Mouse (Mus musculus) granulocyte monocyte progenitor cell, adult 5-6 weeks (primary cell): ENCODE data around the gene Tnfrsf8. TPM values are rescaled to one million over a fixed set of nuclear protein-coding genes. Genes with fewer than 3 reads are reported as not detected.
A peak's percentile ranks its signal among the peaks of the same experiment; 100 is the strongest.

Experiments
- ATAC-seq: replicated peaks from 2 replicates; pipeline ENCODE4 v1.8.0; 2016; ENCODE audit warnings: mild to moderate bottlenecking, moderate TSS enrichment, inconsistent platforms; ENCODE audit not compliant: poor library complexity, severe bottlenecking
- total RNA-seq, 2 experiments: library from RNA; stranded (forward) in 1 of 2; stranded (reverse) in 1 of 2; fragments of 200-712, 200-1000 nt in 1 of 2; fragments of >200 nt in 1 of 2; fragmentation: Nextera tagmentation in 1 of 2; gene quantifications; 2 replicates each; pipeline ENCODE4 v1.2.3; 2014 to 2017

The Tnfrsf8 gene
- total RNA-seq, 2 experiments from 2014 or later = 1.1 TPM; not detected in 1

DNA sequence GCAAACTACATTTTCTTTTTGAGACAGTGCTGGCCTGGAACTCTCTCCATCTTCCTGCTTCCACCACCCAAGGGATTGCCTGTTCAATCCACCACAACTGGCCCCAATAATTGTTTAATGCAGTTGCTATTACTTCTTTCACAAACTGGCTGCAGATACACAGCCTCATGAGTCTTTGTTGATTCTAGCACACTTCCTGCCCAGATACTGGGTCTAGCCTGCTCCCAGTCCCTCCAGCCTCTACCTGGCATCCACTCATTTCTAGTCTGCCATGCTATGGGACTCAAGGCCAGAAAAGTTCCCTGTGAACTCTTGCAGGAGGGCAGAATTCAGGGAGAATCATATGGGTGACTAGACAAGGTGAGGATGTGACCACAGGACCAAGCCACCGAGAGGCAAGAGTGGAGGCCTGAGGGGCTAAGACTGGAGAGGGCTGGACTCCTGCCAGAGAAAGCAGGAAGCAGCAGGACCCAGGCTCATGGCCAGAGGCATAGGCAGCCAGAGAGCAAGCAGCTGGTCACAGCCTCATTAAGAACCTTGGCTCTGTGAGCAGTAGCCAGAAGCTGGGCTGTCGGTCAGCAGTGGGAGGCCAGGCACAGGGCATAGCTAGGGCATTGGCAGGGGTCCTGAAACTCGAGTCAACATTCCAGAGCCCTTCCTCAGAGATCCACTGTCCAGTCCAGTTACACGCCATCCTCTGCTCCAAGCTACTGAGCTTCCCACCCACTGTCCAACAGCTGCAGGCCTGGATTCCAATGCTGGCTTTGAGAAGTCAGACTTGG is 75.7 kb downstream of the Tnfrsf8 start:
- peak; percentile 11; the same call in 1 of the 2 replicates for ATAC-seq

DNA sequence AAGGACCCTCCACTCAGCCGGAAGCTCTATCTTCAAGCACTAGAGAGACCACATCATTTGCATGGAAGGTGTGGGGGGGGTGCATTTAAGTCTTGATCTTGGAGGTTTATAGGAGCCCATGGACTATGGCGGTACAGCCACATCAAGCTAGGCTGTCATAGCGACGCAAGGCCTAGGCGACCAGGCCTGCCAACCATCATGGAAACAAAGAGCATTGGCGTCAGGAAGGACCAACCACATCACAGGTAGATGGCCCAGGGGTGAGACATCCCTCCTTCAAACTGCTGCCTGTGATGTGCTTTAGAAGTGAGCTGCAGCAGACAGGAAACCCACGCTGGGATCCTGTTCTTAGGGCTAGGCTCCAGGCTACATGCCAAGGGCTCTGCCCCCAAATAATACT is 78.9 kb downstream of the Tnfrsf8 start:
- ATAC-seq = no peak

DNA sequence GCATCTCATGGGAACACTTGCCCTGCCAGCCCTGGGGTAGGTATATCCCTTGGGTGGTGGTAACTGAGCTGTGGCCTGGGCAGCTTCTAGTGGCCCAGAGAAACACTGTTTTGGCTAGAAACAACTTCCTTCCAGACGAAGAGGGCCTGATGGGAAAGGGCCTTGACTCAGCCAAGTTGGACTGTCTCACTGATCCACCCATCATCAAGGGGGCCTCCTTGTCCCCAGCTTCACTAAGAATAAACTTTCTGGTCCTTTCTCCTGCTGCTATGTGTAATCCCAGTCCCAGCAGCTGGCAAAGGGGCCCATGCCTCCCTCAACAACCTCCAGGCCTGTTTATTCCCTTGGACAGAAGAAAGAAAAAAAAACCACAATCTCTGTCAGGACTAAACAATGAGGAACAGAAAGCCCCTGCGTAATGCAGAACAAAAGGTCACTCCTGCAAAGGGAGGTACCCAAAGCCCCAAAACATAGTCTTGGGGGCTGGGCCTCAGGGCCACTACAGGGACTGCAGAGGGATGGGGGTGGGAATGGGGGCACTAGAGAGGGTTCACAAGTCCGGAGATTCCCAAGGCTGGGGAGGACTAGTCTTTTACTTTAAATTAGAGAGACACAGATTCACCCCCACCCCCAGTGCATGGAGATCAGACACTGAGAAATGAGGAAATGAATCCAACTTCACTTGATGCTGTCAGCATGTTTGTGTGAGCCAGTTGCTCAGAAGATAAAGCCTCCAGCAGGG is 81.3 kb downstream of the Tnfrsf8 start:
- peak; percentile 76 for ATAC-seq

DNA sequence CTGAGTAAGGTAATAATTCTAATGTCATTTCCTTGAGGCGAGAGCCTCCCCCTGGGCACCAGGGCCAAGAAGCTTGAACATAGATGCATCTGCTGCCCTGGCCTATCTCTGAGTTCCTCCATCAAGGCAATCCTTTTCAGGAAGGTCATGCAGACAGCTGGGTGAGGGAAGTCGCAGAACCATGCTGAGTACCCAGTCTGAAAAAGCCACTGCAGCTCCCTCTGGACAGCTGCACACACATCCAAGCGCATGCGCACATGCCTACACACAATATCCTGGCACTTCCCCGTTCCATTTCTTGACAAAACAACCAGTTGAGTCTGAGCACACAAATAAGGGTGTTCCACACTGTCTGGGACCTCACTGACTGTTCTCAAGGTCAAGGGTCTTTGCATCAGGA is 83.2 kb downstream of the Tnfrsf8 start:
- ATAC-seq = no peak

- ATAC-seq = no peak
These were observed 84.3 kb downstream of the Tnfrsf8 start for GRCm38 (mm10) chr4:145230647-145231046.

GRCm38 (mm10) chr4:145229524-145230163 is 85.3 kb downstream of the Tnfrsf8 start:
- no peak for ATAC-seq

DNA sequence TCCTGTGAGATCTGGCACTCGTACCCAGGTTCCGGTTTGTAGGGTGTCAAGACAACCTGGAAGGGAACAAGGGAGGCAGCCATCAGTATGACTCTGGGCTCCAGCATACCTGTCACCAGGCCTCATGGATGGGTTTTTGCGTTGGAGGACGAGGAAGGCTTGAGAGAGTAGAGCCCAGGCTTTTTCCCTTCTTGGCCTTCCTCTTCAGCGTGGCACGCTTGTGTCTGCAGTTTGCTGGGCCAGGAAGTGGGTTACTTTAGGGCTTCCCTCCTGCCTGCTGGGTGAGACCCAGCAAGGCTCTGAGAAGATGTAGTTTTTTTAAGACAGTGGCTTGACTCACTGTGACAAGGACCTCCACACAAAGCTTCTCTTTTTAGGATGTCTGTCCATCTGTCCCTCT is 85.9 kb downstream of the Tnfrsf8 start:
- peak; percentile 20 for ATAC-seq

DNA sequence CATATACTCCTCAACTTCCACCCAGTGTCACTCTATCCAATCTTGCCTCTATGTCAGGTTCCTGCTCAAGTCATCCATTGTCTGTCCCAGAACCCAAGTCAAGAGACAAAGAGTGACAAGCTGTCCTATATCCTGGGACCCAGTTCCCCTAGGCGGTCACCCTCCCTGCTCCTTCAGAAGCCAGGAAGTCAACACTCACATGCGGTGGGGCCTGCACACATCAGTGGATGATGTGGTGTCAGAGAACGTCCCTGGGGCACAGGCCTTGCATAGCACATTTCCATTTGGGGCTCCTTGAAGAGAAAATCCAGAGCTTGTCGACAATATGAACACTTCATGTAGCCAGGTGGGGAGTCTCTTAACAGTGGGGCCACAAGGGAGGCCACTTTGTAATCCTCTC is 90.4 kb downstream of the Tnfrsf8 start:
- no peak for ATAC-seq

- ATAC-seq = peak; percentile 21; the same call in 1 of the 2 replicates
These were observed 92.9 kb downstream of the Tnfrsf8 start for GRCm38 (mm10) chr4:145222064-145222463.

DNA sequence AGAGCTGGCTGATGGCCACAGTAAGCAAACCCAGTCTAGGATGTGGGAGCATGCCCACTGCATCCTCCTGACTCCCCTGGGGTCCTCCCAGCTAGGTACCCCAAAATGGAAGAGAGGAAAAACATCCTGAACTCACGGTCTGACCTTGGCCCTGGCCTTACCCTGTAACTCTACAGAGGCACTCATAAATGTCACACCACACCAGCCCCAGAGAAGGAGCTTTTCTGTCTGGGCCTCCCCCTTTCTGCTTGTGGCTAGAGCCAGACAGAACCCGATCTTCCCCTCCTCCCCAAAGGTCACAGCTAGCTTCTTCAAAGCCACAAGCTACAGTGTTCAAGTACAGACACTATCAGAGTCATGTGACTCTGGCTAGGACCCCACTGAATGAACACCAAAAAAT is 93.6 kb downstream of the Tnfrsf8 start:
- no peak for ATAC-seq

DNA sequence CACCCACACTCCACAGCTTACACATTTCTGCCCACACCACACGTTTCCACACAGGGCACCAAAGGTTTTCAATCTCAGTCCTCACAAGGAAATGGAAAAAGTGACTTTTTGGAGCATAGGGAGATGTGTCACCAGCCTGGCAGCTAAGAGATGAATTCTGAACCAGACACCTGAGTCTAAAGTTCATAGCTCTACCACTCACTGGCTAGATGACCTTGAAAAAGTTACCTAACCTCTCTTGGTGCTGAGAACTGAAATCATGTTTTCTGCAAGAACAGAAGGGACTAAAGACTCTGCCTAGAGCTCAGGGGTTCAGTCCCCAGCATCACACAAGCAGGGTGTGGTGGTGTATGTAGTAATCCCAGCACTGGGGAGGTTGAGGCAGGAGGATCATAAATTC is 95.0 kb downstream of the Tnfrsf8 start:
- ATAC-seq = no peak

GRCm38 (mm10) chr4:145219240-145219985 is 95.6 kb downstream of the Tnfrsf8 start:
- peak; percentile 45 for ATAC-seq

- ATAC-seq = no peak
These were observed 97.1 kb downstream of the Tnfrsf8 start for GRCm38 (mm10) chr4:145217837-145218236.

Other genes starting within 250 kb of the Tnfrsf8 start
- gene Vps13d, start 120.2 kb downstream of the Tnfrsf8 start, total RNA-seq (2014; fragmentation: Nextera tagmentation) = 21.4 and 26.1 TPM in 2 replicates
- 37.3 and 41.3 TPM in 2 replicates for gene Vps13d, start 120.2 kb downstream of the Tnfrsf8 start, total RNA-seq (2017)
- gene Tnfrsf1b, start 68.3 kb downstream of the Tnfrsf8 start, total RNA-seq (2014; fragmentation: Nextera tagmentation) = 41.1 and 42.9 TPM in 2 replicates
- gene Tnfrsf1b, start 68.3 kb downstream of the Tnfrsf8 start, total RNA-seq (2017) = 33.8 and 37.0 TPM in 2 replicates
- not detected in 2 replicates for gene Zfp990, start 195.6 kb upstream of the Tnfrsf8 start, total RNA-seq (2014; fragmentation: Nextera tagmentation)
- 0.05 and 0.22 TPM in 2 replicates for gene Zfp990, start 195.6 kb upstream of the Tnfrsf8 start, total RNA-seq (2017)